Mouse (Mus musculus): ENCODE data around the gene Ms4a13. TPM values are rescaled to one million over a fixed set of nuclear protein-coding genes. Genes with fewer than 3 reads are reported as not detected.
"Not testable (repeated sequence)": the region's sequence is repeated elsewhere in the genome, so short reads cannot be mapped to it uniquely, and the experiment has no call there.

The Ms4a13 gene
- total RNA-seq, 1 experiment, result not detected

- Histone ChIP-seq H3K27ac (ENCODE audit: insufficient read depth, low read depth, low read length, poor library complexity, severe bottlenecking) (no peak overlapping the region), H3K9ac (ENCODE audit: insufficient read depth, low read depth, low read length, poor library complexity, severe bottlenecking) (no peak overlapping the region), H3K4me1 (ENCODE audit: control insufficient read depth in 2 of 2, insufficient read depth in 2 of 2, low read length in 2 of 2, poor library complexity in 1 of 2) (no peaks in the 10 kb centered on the region), H3K36me3 (ENCODE audit: control insufficient read depth, insufficient read depth, low read length, poor library complexity, severe bottlenecking) (no peaks in the 10 kb centered on the region), H3K9me3 (ENCODE audit: control insufficient read depth, insufficient read depth, low read depth, low read length) (no peaks in the 10 kb centered on the region), H3K4me3 (ENCODE audit: insufficient read depth in 1 of 2, low read depth in 1 of 2, low read length in 2 of 2, poor library complexity in 1 of 2, severe bottlenecking in 1 of 2) (no peak overlapping the region)
- in situ Hi-C loops (cut with MboI; ENCODE audit: low sequenced_read_pairs in 2 of 2, unreplicated experiment in 2 of 2), result no loop called here
- no peak for DNase-seq (ENCODE audit: low read depth, low spot score)
- TF ChIP-seq CHD2 (IDR thresholded peaks at IDR 0.05; ENCODE audit: low read depth, low read length) (no peak), ZNF384 (IDR thresholded peaks at IDR 0.05; ENCODE audit: low read depth, low read length) (no peak), MAFK (IDR thresholded peaks at IDR 0.05; ENCODE audit: insufficient read depth, low read depth, low read length) (no peak), HCFC1 (IDR thresholded peaks at IDR 0.05; ENCODE audit: borderline replicate concordance, insufficient read depth, low read length) (no peak), ZC3H11A (IDR thresholded peaks at IDR 0.05; ENCODE audit: borderline replicate concordance, low read depth, low read length) (no peak)
Observed at GRCm38 (mm10) chr19:11134852-11135251, 61.7 kb downstream of the Ms4a13 start.

GRCm38 (mm10) chr19:11130776-11131175 lies 65.8 kb downstream of the Ms4a13 start, which contains the start of gene 1700017D01Rik:
1700017D01Rik (minus strand) TSS chr19:11130876.
- H3K4me1 ChIP-seq (ENCODE audit: control insufficient read depth in 2 of 2, insufficient read depth in 2 of 2, low read length in 2 of 2, poor library complexity in 1 of 2); DNase-seq (ENCODE audit: low read depth, low spot score); H3K9me3 ChIP-seq (ENCODE audit: control insufficient read depth, insufficient read depth, low read depth, low read length); H3K36me3 ChIP-seq (ENCODE audit: control insufficient read depth, insufficient read depth, low read length, poor library complexity, severe bottlenecking); H3K9ac ChIP-seq (ENCODE audit: insufficient read depth, low read depth, low read length, poor library complexity, severe bottlenecking); H3K27ac ChIP-seq (ENCODE audit: insufficient read depth, low read depth, low read length, poor library complexity, severe bottlenecking); in situ Hi-C loops (cut with MboI; ENCODE audit: low sequenced_read_pairs in 2 of 2, unreplicated experiment in 2 of 2); H3K4me3 ChIP-seq (ENCODE audit: insufficient read depth in 1 of 2, low read depth in 1 of 2, low read length in 2 of 2, poor library complexity in 1 of 2, severe bottlenecking in 1 of 2): not testable (repeated sequence)

GRCm38 (mm10) chr19:11129702-11130101 lies 66.8 kb downstream of the Ms4a13 start:
- Histone ChIP-seq H3K9me3 (ENCODE audit: control insufficient read depth, insufficient read depth, low read depth, low read length) (no peaks in the 10 kb centered on the region), H3K4me1 (ENCODE audit: control insufficient read depth in 2 of 2, insufficient read depth in 2 of 2, low read length in 2 of 2, poor library complexity in 1 of 2) (no peaks in the 10 kb centered on the region), H3K9ac (ENCODE audit: insufficient read depth, low read depth, low read length, poor library complexity, severe bottlenecking) (no peak overlapping the region), H3K4me3 (ENCODE audit: insufficient read depth in 1 of 2, low read depth in 1 of 2, low read length in 2 of 2, poor library complexity in 1 of 2, severe bottlenecking in 1 of 2) (no peak overlapping the region), H3K36me3 (ENCODE audit: control insufficient read depth, insufficient read depth, low read length, poor library complexity, severe bottlenecking) (no peaks in the 10 kb centered on the region), H3K27ac (ENCODE audit: insufficient read depth, low read depth, low read length, poor library complexity, severe bottlenecking) (no peak overlapping the region)
- no peak for DNase-seq (ENCODE audit: low read depth, low spot score)
- no peak for TF ChIP-seq ZC3H11A (IDR thresholded peaks at IDR 0.05; ENCODE audit: borderline replicate concordance, low read depth, low read length)
- TF ChIP-seq HCFC1 (IDR thresholded peaks at IDR 0.05; ENCODE audit: borderline replicate concordance, insufficient read depth, low read length), result no peak
- no peak for TF ChIP-seq MAFK (IDR thresholded peaks at IDR 0.05; ENCODE audit: insufficient read depth, low read depth, low read length)
- in situ Hi-C loops (cut with MboI; ENCODE audit: low sequenced_read_pairs in 2 of 2, unreplicated experiment in 2 of 2), result no loop called here

GRCm38 (mm10) chr19:11121016-11121420 lies 75.5 kb downstream of the Ms4a13 start:
- H3K27ac ChIP-seq (ENCODE audit: insufficient read depth, low read depth, low read length, poor library complexity, severe bottlenecking); DNase-seq (ENCODE audit: low read depth, low spot score); H3K36me3 ChIP-seq (ENCODE audit: control insufficient read depth, insufficient read depth, low read length, poor library complexity, severe bottlenecking); in situ Hi-C loops (cut with MboI; ENCODE audit: low sequenced_read_pairs in 2 of 2, unreplicated experiment in 2 of 2); H3K4me1 ChIP-seq (ENCODE audit: control insufficient read depth in 2 of 2, insufficient read depth in 2 of 2, low read length in 2 of 2, poor library complexity in 1 of 2); H3K9me3 ChIP-seq (ENCODE audit: control insufficient read depth, insufficient read depth, low read depth, low read length): not testable (repeated sequence)
- peak overlapping the region; percentile 54 to 68 for H3K4me3 ChIP-seq (ENCODE audit: insufficient read depth in 1 of 2, low read depth in 1 of 2, low read length in 2 of 2, poor library complexity in 1 of 2, severe bottlenecking in 1 of 2)
- peak overlapping the region; percentile 75; the same call in 1 of the 2 replicates for H3K9ac ChIP-seq (ENCODE audit: insufficient read depth, low read depth, low read length, poor library complexity, severe bottlenecking)

Other genes starting within 250 kb of the Ms4a13 start
- gene Ccdc86, start 247.5 kb downstream of the Ms4a13 start, total RNA-seq (2012; rRNA removed), result 25.7 and 29.1 TPM in 2 replicates
- 6.2 and 8.3 TPM in 2 replicates for gene Ms4a10, start 222.1 kb downstream of the Ms4a13 start, total RNA-seq (2012; rRNA removed)
- gene Ms4a15, start 203.5 kb downstream of the Ms4a13 start, total RNA-seq (2012; rRNA removed), result 0.32 TPM in 1 of 2 replicates, not detected in the other
- gene Ms4a18, start 178.7 kb downstream of the Ms4a13 start, total RNA-seq (2012; rRNA removed), result not detected in 2 replicates
- not detected in 2 replicates for gene Ms4a8a, start 115.6 kb downstream of the Ms4a13 start, total RNA-seq (2012; rRNA removed)
- not detected in 2 replicates for gene 1700017D01Rik, start 65.9 kb downstream of the Ms4a13 start, total RNA-seq (2012; rRNA removed)
- gene 1700025F22Rik, start 31.4 kb downstream of the Ms4a13 start, total RNA-seq (2012; rRNA removed), result not detected in 2 replicates
- not detected in 2 replicates for gene Ms4a12, start 35.7 kb upstream of the Ms4a13 start, total RNA-seq (2012; rRNA removed)
- gene Ms4a1, start 69.5 kb upstream of the Ms4a13 start, total RNA-seq (2012; rRNA removed), result 0.11 and 0.62 TPM in 2 replicates
- 0.53 TPM in 1 of 2 replicates, not detected in the other for gene Ms4a5, start 87.1 kb upstream of the Ms4a13 start, total RNA-seq (2012; rRNA removed)
- gene Ms4a14, start 117.7 kb upstream of the Ms4a13 start, total RNA-seq (2012; rRNA removed), result 0.69 and 0.71 TPM in 2 replicates
- 0.36 and 0.42 TPM in 2 replicates for gene Ms4a7, start 139.4 kb upstream of the Ms4a13 start, total RNA-seq (2012; rRNA removed)
- not detected in 2 replicates for gene Ms4a4a, start 178.8 kb upstream of the Ms4a13 start, total RNA-seq (2012; rRNA removed)
- gene Ms4a4c, start 208.0 kb upstream of the Ms4a13 start, total RNA-seq (2012; rRNA removed), result not detected in 2 replicates
- not detected in 2 replicates for gene Ms4a4b, start 246.8 kb upstream of the Ms4a13 start, total RNA-seq (2012; rRNA removed)

Data from ES-E14 (cell line).